Mouse (Mus musculus) heart, postnatal 10 days (tissue): ENCODE measurements around the gene Trim67. TPM values are rescaled to one million over a fixed set of nuclear protein-coding genes. Genes with fewer than 3 reads are reported as not detected.

Source experiments
- DNase-seq, 2 experiments: peaks; one replicate each; pipeline ENCODE4 v3.0.0; 2021
- intact Hi-C: fragments of 180-260 bp; cut with DNase I; formaldehyde crosslinking; loops from one replicate; pipeline ENCODE4 v1.15.1; 2025
- total RNA-seq, 2 experiments: library from RNA; stranded (reverse); gene quantifications; 2 replicates each; pipeline ENCODE4 v1.2.3; 2021

The Trim67 gene
- total RNA-seq, 2 experiments from 2014 or later: 0.22 to 1.2 TPM

DNA sequence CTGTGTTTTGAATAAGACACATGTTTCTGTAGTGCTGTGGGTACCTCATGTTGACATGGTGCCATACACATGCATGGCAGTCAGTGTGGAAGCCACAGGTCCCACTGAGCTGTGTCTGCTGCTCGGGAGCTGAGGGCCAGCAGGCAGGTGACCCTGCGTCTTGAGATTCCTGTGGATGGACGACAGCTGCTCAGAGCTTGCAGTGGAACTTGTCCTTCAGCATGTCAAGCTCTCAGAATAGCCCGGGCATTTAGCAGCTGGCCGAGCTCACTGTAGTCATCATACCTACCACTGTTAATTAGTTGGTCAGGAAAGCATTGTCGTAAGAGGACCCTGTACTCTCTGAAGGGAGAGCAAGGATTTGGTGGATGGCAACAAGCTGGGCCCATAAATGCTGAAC lies 76.8 kb downstream of the Trim67 start:
- intact Hi-C loops: no loop called here
- peak in 1 of 2 experiments; percentile 35 for DNase-seq

DNA sequence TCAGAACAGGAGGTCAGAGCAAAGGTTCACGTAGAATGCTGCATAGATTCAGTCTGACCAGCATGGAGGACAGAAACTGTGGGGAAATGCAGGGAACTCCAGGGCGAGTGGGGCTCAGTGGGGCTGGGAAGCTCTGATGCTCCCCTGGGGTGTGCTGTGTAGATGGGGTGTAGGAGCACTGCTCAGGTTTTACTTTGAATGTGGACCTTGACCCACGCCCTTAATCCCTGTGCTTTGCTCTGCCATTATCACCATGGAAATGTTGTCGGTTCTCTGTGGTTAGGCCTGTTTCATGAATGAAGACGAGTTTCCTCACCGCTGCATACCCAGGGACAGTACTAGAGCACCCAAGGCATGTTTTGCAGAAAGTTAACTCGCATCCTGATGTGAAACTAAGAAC lies 78.6 kb downstream of the Trim67 start:
- intact Hi-C loops: no loop called here
- DNase-seq: no peak

GRCm38 (mm10) chr8:124872081-124872480 lies 79.2 kb downstream of the Trim67 start:
- intact Hi-C loops: no loop called here
- DNase-seq: no peak

DNA sequence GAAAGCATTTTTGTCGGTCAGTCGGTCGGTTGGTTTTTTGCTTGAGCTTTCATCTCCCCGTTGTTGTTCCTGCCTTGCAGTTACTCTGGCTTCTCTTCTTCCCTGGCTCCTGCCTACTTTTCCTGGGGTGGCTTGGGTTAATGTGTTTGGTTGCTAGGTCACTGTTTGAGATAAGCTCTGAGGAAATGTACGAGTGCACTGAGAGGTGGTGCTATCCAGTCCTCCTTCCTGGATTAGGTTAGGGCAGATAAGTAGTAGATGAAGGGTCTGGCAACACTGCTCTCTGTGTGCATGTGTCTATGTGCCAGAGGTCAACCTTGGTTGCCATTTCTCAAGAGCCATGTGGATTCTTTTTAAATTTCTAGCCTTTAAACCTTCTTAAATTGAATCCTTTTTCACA lies 79.8 kb downstream of the Trim67 start:
- DNase-seq: peak in 1 of 2 experiments; percentile 35
- intact Hi-C loops: no loop called here

GRCm38 (mm10) chr8:124878141-124878540 lies 85.2 kb downstream of the Trim67 start:
- DNase-seq: no peak
- intact Hi-C loops: no loop called here

DNA sequence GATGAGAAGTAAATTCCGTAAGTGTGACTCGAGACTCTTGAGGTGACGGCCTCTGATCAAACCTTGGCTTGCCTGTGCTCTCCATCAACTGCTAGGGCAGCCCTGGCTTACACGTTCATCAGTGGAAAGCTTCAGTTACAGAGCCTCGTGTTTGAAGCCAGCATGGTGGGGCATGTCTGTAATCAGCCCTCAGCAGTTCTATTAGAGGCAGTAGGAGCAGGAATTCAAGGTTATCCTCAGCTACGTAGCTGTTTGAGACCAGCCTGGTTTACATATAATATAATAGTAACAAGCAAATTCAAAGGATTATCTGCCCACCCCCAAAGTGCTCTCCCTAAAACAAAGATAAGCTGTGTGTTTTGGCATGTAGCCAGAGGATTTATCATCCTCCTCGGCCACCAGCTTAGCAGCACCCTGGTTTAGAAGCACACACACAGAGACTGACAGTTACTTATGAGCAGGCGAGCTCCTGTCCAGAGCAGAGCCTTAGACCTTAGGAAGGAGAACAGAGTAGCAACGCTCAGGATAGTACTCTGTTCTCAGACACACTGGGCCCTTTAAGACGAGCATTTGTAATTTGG lies 86.1 kb downstream of the Trim67 start:
- intact Hi-C loops: no loop called here
- no peak for DNase-seq

Other genes with a start within 250 kb of the Trim67 start
- gene Agt, start 223.4 kb upstream of the Trim67 start, total RNA-seq: 10 to 100 TPM in 1 of 2 experiments, 1 to 10 TPM in 1; 6.1 to 17.1 TPM
- not detected for gene Capn9, start 217.0 kb upstream of the Trim67 start, total RNA-seq
- 100 to 1,000 TPM; 144 to 160 TPM for gene 2310022B05Rik, start 129.7 kb upstream of the Trim67 start, total RNA-seq
- gene Ttc13, start 71.1 kb upstream of the Trim67 start, total RNA-seq: 10 to 100 TPM; 21.2 to 21.6 TPM
- gene Arv1, start 71.0 kb upstream of the Trim67 start, total RNA-seq: 1 to 10 TPM; 5.2 to 5.7 TPM
- gene Fam89a, start 41.3 kb upstream of the Trim67 start, total RNA-seq: 1 to 10 TPM; 1.8 TPM
- gene Gnpat, start 69.9 kb downstream of the Trim67 start, total RNA-seq: 100 to 1,000 TPM; 128 to 129 TPM
- 10 to 100 TPM; 40.6 to 43.8 TPM for gene 2810004N23Rik, start 70.0 kb downstream of the Trim67 start, total RNA-seq
- 10 to 100 TPM; 19.5 to 20.5 TPM for gene Exoc8, start 104.6 kb downstream of the Trim67 start, total RNA-seq
- 10 to 100 TPM; 16.0 to 18.9 TPM for gene Sprtn, start 104.8 kb downstream of the Trim67 start, total RNA-seq
- gene Egln1, start 156.2 kb downstream of the Trim67 start, total RNA-seq: 100 to 1,000 TPM; 136 to 143 TPM
- gene Tsnax, start 219.9 kb downstream of the Trim67 start, total RNA-seq: 10 to 100 TPM; 82.3 to 85.1 TPM